Mouse (Mus musculus) neural tube, embryonic 14.5 days (tissue): Measurements from ENCODE around the gene Ramp2. TPM values are rescaled to one million over a fixed set of nuclear protein-coding genes. Genes with fewer than 3 reads are reported as not detected.

Experiments used
- ATAC-seq: fragments of 200-750 bp; cut with Nextera tagmentation; 2 replicates; pipeline ENCODE4 v1.8.0; 2017; ENCODE audit warnings: low read depth, mild to moderate bottlenecking, moderate TSS enrichment, moderate library complexity
- H3K27ac ChIP-seq: fragments of 300-500 bp; sonication (generic); 2 replicates; pipeline ENCODE4 v1.5.1; 2014; ENCODE audit warnings: low read depth, mild to moderate bottlenecking, control low read depth, low read length, moderate library complexity, mixed read lengths
- H3K27me3 ChIP-seq: fragments of 300-500 bp; sonication (generic); 2 replicates; pipeline ENCODE4 v1.6.1; 2014; ENCODE audit warnings: low read length; ENCODE audit not compliant: control insufficient read depth, insufficient read depth
- H3K36me3 ChIP-seq: fragments of 300-500 bp; sonication (generic); 2 replicates; pipeline ENCODE4 v1.6.1; 2014; ENCODE audit warnings: low read length, mixed read lengths; ENCODE audit not compliant: control insufficient read depth, insufficient read depth
- H3K4me1 ChIP-seq: fragments of 300-500 bp; sonication (generic); 2 replicates; pipeline ENCODE4 v1.6.1; 2014; ENCODE audit warnings: low read length; ENCODE audit not compliant: control insufficient read depth, insufficient read depth
- H3K4me2 ChIP-seq: fragments of 300-500 bp; sonication (generic); 2 replicates; pipeline ENCODE4 v1.6.1; 2014; ENCODE audit warnings: mild to moderate bottlenecking, low read depth, low read length, control low read depth
- H3K4me3 ChIP-seq: fragments of 300-500 bp; sonication (generic); 2 replicates; pipeline ENCODE4 v1.5.1; 2014; ENCODE audit warnings: low read depth, low read length, control low read depth, mixed read lengths
- H3K9ac ChIP-seq: fragments of 300-500 bp; sonication (generic); replicated peaks from 2 replicates; pipeline ENCODE4 v1.6.1; 2014; ENCODE audit warnings: low read depth, mild to moderate bottlenecking, control low read depth, low read length, mixed read lengths
- H3K9me3 ChIP-seq: fragments of 300-500 bp; sonication (generic); 2 replicates; pipeline ENCODE4 v1.6.1; 2016; ENCODE audit warnings: low read length; ENCODE audit not compliant: control insufficient read depth
- WGBS: fragments of 180-500 bp; shearing (Covaris S2); extraction: QIAGEN DNeasy Blood & Tissue Kit; methylation state at CpG from one replicate; pipeline ENCODE4 v1.1.7; 2014; 5-methylcytosine and 5-hydroxymethylcytosine counted together
- polyA plus RNA-seq: library from polyadenylated mRNA; unstranded; fragments of >200 nt; fragmentation: Nextera tagmentation; extraction: Ambion mirVana; gene quantifications from 2 replicates; pipeline ENCODE4 v1.2.1, GENCODE M21; 2014

The Ramp2 gene
- polyA plus RNA-seq, 1 experiment from 2014 or later, result 63.1 TPM

- no peaks in the 10 kb centered on the region for H3K9me3 ChIP-seq
- ATAC-seq, result no peak
- H3K27me3 ChIP-seq, result no peaks in the 10 kb centered on the region
- H3K9ac ChIP-seq, result no peak overlapping the region
- H3K4me3 ChIP-seq, result no peak overlapping the region
- no peak overlapping the region for H3K4me2 ChIP-seq
- WGBS, result 86% methylated on average over 8 of the region's 8 CpGs
- no peaks in the 10 kb centered on the region for H3K36me3 ChIP-seq
- H3K27ac ChIP-seq, result no peak overlapping the region
- H3K4me1 ChIP-seq, result peaks cover 4% of the 10 kb centered on the region; the same call in 1 of the 2 replicates
Measured at GRCm38 (mm10) chr11:101221306-101221986, 24.4 kb upstream of the Ramp2 start.

GRCm38 (mm10) chr11:101224337-101224736, 21.5 kb upstream of the Ramp2 start:
- Histone ChIP-seq H3K27ac (no peak overlapping the region), H3K27me3 (no peaks in the 10 kb centered on the region), H3K9ac (no peak overlapping the region), H3K4me2 (no peak overlapping the region), H3K36me3 (no peaks in the 10 kb centered on the region), H3K4me1 (peaks cover 4% of the 10 kb centered on the region; the same call in 1 of the 2 replicates), H3K4me3 (no peak overlapping the region), H3K9me3 (no peaks in the 10 kb centered on the region)
- 95% methylated on average over 3 of the region's 3 CpGs for WGBS
- no peak for ATAC-seq

- no peaks in the 10 kb centered on the region for H3K27me3 ChIP-seq
- 20% methylated on average over 25 of the region's 25 CpGs for WGBS
Measured at GRCm38 (mm10) chr11:101225331-101226064, 20.3 kb upstream of the Ramp2 start.

GRCm38 (mm10) chr11:101226065-101226701, 19.6 kb upstream of the Ramp2 start, which contains the start of gene Ezh1:
Ezh1 (minus strand) TSS chr11:101226463.
- H3K27me3 ChIP-seq, result no peaks in the 10 kb centered on the region
- H3K36me3 ChIP-seq, result no peaks in the 10 kb centered on the region
- H3K4me2 ChIP-seq, result peak within 1 kb of the TSS; percentile 92
- H3K4me3 ChIP-seq, result peak within 1 kb of the TSS; percentile 82
- peak; percentile 96 for ATAC-seq
- no peaks in the 10 kb centered on the region for H3K9me3 ChIP-seq
- H3K9ac ChIP-seq, result peak within 1 kb of the TSS; percentile 76
- peaks cover 4% of the 10 kb centered on the region; the same call in 1 of the 2 replicates for H3K4me1 ChIP-seq
- H3K27ac ChIP-seq, result peak within 1 kb of the TSS; percentile 39
- WGBS, result 2% methylated on average over 52 of the region's 56 CpGs

More at GRCm38 (mm10) chr11:101225331-101226064, 20.3 kb upstream of the Ramp2 start:
- peak overlapping the region; percentile 39 for H3K27ac ChIP-seq
- H3K9me3 ChIP-seq, result no peaks in the 10 kb centered on the region
- peak overlapping the region; percentile 76 for H3K9ac ChIP-seq
- peaks cover 4% of the 10 kb centered on the region; the same call in 1 of the 2 replicates for H3K4me1 ChIP-seq
- H3K36me3 ChIP-seq, result no peaks in the 10 kb centered on the region
- H3K4me2 ChIP-seq, result peak overlapping the region; percentile 92
- no peak for ATAC-seq
- H3K4me3 ChIP-seq, result peak overlapping the region; percentile 82

GRCm38 (mm10) chr11:101229361-101229900, 16.4 kb upstream of the Ramp2 start:
- no peak overlapping the region for H3K4me2 ChIP-seq
- H3K27ac ChIP-seq, result no peak overlapping the region
- H3K9me3 ChIP-seq, result no peaks in the 10 kb centered on the region
- H3K4me3 ChIP-seq, result no peak overlapping the region
- peaks cover 4% of the 10 kb centered on the region; the same call in 1 of the 2 replicates for H3K4me1 ChIP-seq
- no peak for ATAC-seq
- 31% methylated on average over 8 of the region's 8 CpGs for WGBS
- H3K36me3 ChIP-seq, result no peaks in the 10 kb centered on the region
- H3K27me3 ChIP-seq, result no peaks in the 10 kb centered on the region; the same call in 1 of the 2 replicates
- H3K9ac ChIP-seq, result no peak overlapping the region

GRCm38 (mm10) chr11:101230061-101230511, 15.7 kb upstream of the Ramp2 start:
- peaks cover 4% of the 10 kb centered on the region; the same call in 1 of the 2 replicates for H3K4me1 ChIP-seq
- no peak overlapping the region for H3K27ac ChIP-seq
- H3K4me2 ChIP-seq, result no peak overlapping the region
- no peaks in the 10 kb centered on the region for H3K36me3 ChIP-seq
- no peaks in the 10 kb centered on the region; the same call in 1 of the 2 replicates for H3K27me3 ChIP-seq
- H3K9ac ChIP-seq, result no peak overlapping the region
- ATAC-seq, result no peak
- H3K4me3 ChIP-seq, result no peak overlapping the region
- 20% methylated on average over 2 of the region's 2 CpGs for WGBS
- H3K9me3 ChIP-seq, result no peaks in the 10 kb centered on the region

- WGBS, result 26% methylated on average over 5 of the region's 5 CpGs
- Histone ChIP-seq H3K4me2 (no peak overlapping the region), H3K27me3 (no peaks in the 10 kb centered on the region; the same call in 1 of the 2 replicates), H3K27ac (peak overlapping the region; percentile 62; the same call in 1 of the 2 replicates), H3K9ac (no peak overlapping the region), H3K4me1 (peaks cover 2% of the 10 kb centered on the region; the same call in 1 of the 2 replicates), H3K36me3 (no peaks in the 10 kb centered on the region), H3K4me3 (no peak overlapping the region), H3K9me3 (no peaks in the 10 kb centered on the region)
- ATAC-seq, result no peak
Measured at GRCm38 (mm10) chr11:101230526-101230925, 15.3 kb upstream of the Ramp2 start.

- H3K27ac ChIP-seq, result peak overlapping the region; percentile 62
- peak overlapping the region; percentile 18; the same call in 1 of the 2 replicates for H3K4me2 ChIP-seq
- H3K27me3 ChIP-seq, result no peaks in the 10 kb centered on the region; the same call in 1 of the 2 replicates
- H3K4me1 ChIP-seq, result no peaks in the 10 kb centered on the region
- H3K9me3 ChIP-seq, result no peaks in the 10 kb centered on the region
- WGBS, result 9% methylated on average over 18 of the region's 18 CpGs
- H3K36me3 ChIP-seq, result no peaks in the 10 kb centered on the region
- H3K4me3 ChIP-seq, result no peak overlapping the region
- H3K9ac ChIP-seq, result no peak overlapping the region
- ATAC-seq, result no peak
Measured at GRCm38 (mm10) chr11:101230991-101231871, 14.6 kb upstream of the Ramp2 start.
